Mouse (Mus musculus): Measurements from ENCODE around the gene Ppil6.

- TF ChIP-seq CTCF (IDR thresholded peaks at IDR 0.05): no peak
- TF ChIP-seq EP300 (IDR thresholded peaks at IDR 0.05): no peak
Measured at GRCm38 (mm10) chr10:41464401-41464955, 25.8 kb upstream of the Ppil6 start.
